Mouse (Mus musculus) intestine, embryonic 16.5 days (tissue): Measurements from ENCODE around the gene Sipa1l1. TPM values are rescaled to one million over a fixed set of nuclear protein-coding genes. Genes with fewer than 3 reads are reported as not detected.

Experiments used
- ATAC-seq: fragments of 200-750 bp; cut with Nextera tagmentation; 2 replicates; pipeline ENCODE4 v1.8.0; 2017; ENCODE audit warnings: moderate TSS enrichment, moderate library complexity
- H3K27ac ChIP-seq: fragments of 300-500 bp; sonication (generic); 2 replicates; pipeline ENCODE4 v1.5.1; 2014; ENCODE audit warnings: mild to moderate bottlenecking, low read length
- H3K27me3 ChIP-seq: fragments of 300-500 bp; sonication (generic); replicated peaks from 2 replicates; pipeline ENCODE4 v1.6.1; 2014; ENCODE audit warnings: low read length, control low read depth, mixed read lengths; ENCODE audit not compliant: control insufficient read depth, insufficient read depth
- H3K36me3 ChIP-seq: fragments of 300-500 bp; sonication (generic); 2 replicates; pipeline ENCODE4 v1.6.1; 2014; ENCODE audit warnings: low read length, control low read depth; ENCODE audit not compliant: control insufficient read depth, insufficient read depth
- H3K4me1 ChIP-seq: fragments of 300-500 bp; sonication (generic); 2 replicates; pipeline ENCODE4 v1.6.1; 2014; ENCODE audit warnings: low read length, control low read depth, mixed read lengths; ENCODE audit not compliant: control insufficient read depth, insufficient read depth
- H3K4me2 ChIP-seq: fragments of 300-500 bp; sonication (generic); 2 replicates; pipeline ENCODE4 v1.6.1; 2014; ENCODE audit warnings: low read depth, low read length, control low read depth
- H3K4me3 ChIP-seq: fragments of 300-500 bp; sonication (generic); 2 replicates; pipeline ENCODE4 v1.5.1; 2014; ENCODE audit warnings: mild to moderate bottlenecking, low read length
- H3K9ac ChIP-seq: fragments of 300-500 bp; sonication (generic); 2 replicates; pipeline ENCODE4 v1.6.1; 2014; ENCODE audit warnings: low read depth, low read length
- H3K9me3 ChIP-seq: fragments of 300-500 bp; sonication (generic); 2 replicates; pipeline ENCODE4 v1.6.1; 2016; ENCODE audit warnings: low read length, control low read depth; ENCODE audit not compliant: control insufficient read depth
- WGBS: fragments of 180-500 bp; shearing (Covaris S2); extraction: QIAGEN DNeasy Blood & Tissue Kit; methylation state at CpG from one replicate; pipeline ENCODE4 v1.1.7; 2014; 5-methylcytosine and 5-hydroxymethylcytosine counted together
- polyA plus RNA-seq: library from polyadenylated mRNA; unstranded; fragments of >200 nt; fragmentation: Nextera tagmentation; extraction: Ambion mirVana; gene quantifications from 2 replicates; pipeline ENCODE4 v1.2.1, GENCODE M21; 2015

The Sipa1l1 gene
- polyA plus RNA-seq, 1 experiment from 2014 or later = 21.2 TPM

GRCm38 (mm10) chr12:82265335-82266274 is 96.5 kb downstream of the Sipa1l1 start:
- ATAC-seq = 0 out of 2 replicates have a peak, but pooled peaks have one; percentile 38
- Histone ChIP-seq H3K36me3 (no peaks in the 10 kb centered on the region), H3K4me3 (no peak overlapping the region), H3K4me2 (no peak overlapping the region), H3K9me3 (no peaks in the 10 kb centered on the region), H3K4me1 (peaks cover 5% of the 10 kb centered on the region; the same call in 1 of the 2 replicates), H3K27ac (peak overlapping the region; percentile 9; the same call in 1 of the 2 replicates), H3K9ac (no peak overlapping the region), H3K27me3 (no peaks in the 10 kb centered on the region)
- WGBS = 82% methylated on average over 9 of the region's 9 CpGs

GRCm38 (mm10) chr12:82271447-82271846 is 102.3 kb downstream of the Sipa1l1 start:
- H3K27me3 ChIP-seq = no peaks in the 10 kb centered on the region
- 88% methylated on average over 3 of the region's 3 CpGs for WGBS

GRCm38 (mm10) chr12:82273503-82273902 is 104.4 kb downstream of the Sipa1l1 start:
- no peaks in the 10 kb centered on the region for H3K27me3 ChIP-seq
- H3K9ac ChIP-seq = no peak overlapping the region
- WGBS = 69% methylated on average over 3 of the region's 3 CpGs
- no peak overlapping the region for H3K4me2 ChIP-seq
- ATAC-seq = no peak
- H3K4me1 ChIP-seq = peaks cover 3% of the 10 kb centered on the region; the same call in 1 of the 2 replicates
- H3K9me3 ChIP-seq = no peaks in the 10 kb centered on the region
- no peak overlapping the region for H3K27ac ChIP-seq
- no peaks in the 10 kb centered on the region for H3K36me3 ChIP-seq
- H3K4me3 ChIP-seq = no peak overlapping the region

More at GRCm38 (mm10) chr12:82271447-82271846, 102.3 kb downstream of the Sipa1l1 start:
- H3K27ac ChIP-seq = no peak overlapping the region
- no peak overlapping the region for H3K4me2 ChIP-seq
- H3K36me3 ChIP-seq = no peaks in the 10 kb centered on the region
- no peak overlapping the region for H3K4me3 ChIP-seq
- no peak for ATAC-seq
- H3K9ac ChIP-seq = no peak overlapping the region
- H3K4me1 ChIP-seq = peaks cover 3% of the 10 kb centered on the region; the same call in 1 of the 2 replicates
- no peaks in the 10 kb centered on the region for H3K9me3 ChIP-seq

- no peaks in the 10 kb centered on the region for H3K27me3 ChIP-seq
- 72% methylated on average over 5 of the region's 5 CpGs for WGBS
- H3K4me3 ChIP-seq = no peak overlapping the region
- H3K4me1 ChIP-seq = peaks cover 3% of the 10 kb centered on the region; the same call in 1 of the 2 replicates
- no peak for ATAC-seq
- no peaks in the 10 kb centered on the region for H3K9me3 ChIP-seq
- no peak overlapping the region for H3K27ac ChIP-seq
- H3K9ac ChIP-seq = no peak overlapping the region
- H3K4me2 ChIP-seq = no peak overlapping the region
- no peaks in the 10 kb centered on the region for H3K36me3 ChIP-seq
These were observed 105.5 kb downstream of the Sipa1l1 start for GRCm38 (mm10) chr12:82274576-82274975.

- Histone ChIP-seq H3K27ac (no peak overlapping the region), H3K4me3 (no peak overlapping the region), H3K9me3 (no peaks in the 10 kb centered on the region), H3K4me2 (no peak overlapping the region), H3K4me1 (peaks cover 3% of the 10 kb centered on the region; the same call in 1 of the 2 replicates), H3K9ac (no peak overlapping the region), H3K36me3 (no peaks in the 10 kb centered on the region), H3K27me3 (no peaks in the 10 kb centered on the region)
- WGBS = 53% methylated on average over 5 of the region's 5 CpGs
- no peak for ATAC-seq
These were observed 106.6 kb downstream of the Sipa1l1 start for GRCm38 (mm10) chr12:82275767-82276166.

- Histone ChIP-seq H3K4me1 (peaks cover 3% of the 10 kb centered on the region; the same call in 1 of the 2 replicates), H3K4me2 (no peak overlapping the region), H3K4me3 (no peak overlapping the region), H3K9me3 (no peaks in the 10 kb centered on the region), H3K27me3 (no peaks in the 10 kb centered on the region), H3K27ac (no peak overlapping the region), H3K36me3 (no peaks in the 10 kb centered on the region), H3K9ac (no peak overlapping the region)
- 90% methylated on average over 1 of the region's 1 CpGs for WGBS
- ATAC-seq = no peak
These were observed 107.5 kb downstream of the Sipa1l1 start for GRCm38 (mm10) chr12:82276591-82276990.

- no peak overlapping the region for H3K4me3 ChIP-seq
- no peaks in the 10 kb centered on the region for H3K36me3 ChIP-seq
- peak; percentile 70 for ATAC-seq
- no peak overlapping the region for H3K27ac ChIP-seq
- no peak overlapping the region for H3K4me2 ChIP-seq
- WGBS = 72% methylated on average over 5 of the region's 5 CpGs
- 0 out of 2 replicates have a peak, but pooled peaks cover 6% of the 10 kb centered on the region for H3K4me1 ChIP-seq
- H3K27me3 ChIP-seq = no peaks in the 10 kb centered on the region
- H3K9me3 ChIP-seq = no peaks in the 10 kb centered on the region
- H3K9ac ChIP-seq = no peak overlapping the region
These were observed 115.5 kb downstream of the Sipa1l1 start for GRCm38 (mm10) chr12:82284617-82285016.

GRCm38 (mm10) chr12:82285018-82285417 is 115.9 kb downstream of the Sipa1l1 start:
- Histone ChIP-seq H3K36me3 (no peaks in the 10 kb centered on the region), H3K4me2 (no peak overlapping the region), H3K4me1 (0 out of 2 replicates have a peak, but pooled peaks cover 6% of the 10 kb centered on the region), H3K9ac (no peak overlapping the region), H3K27me3 (no peaks in the 10 kb centered on the region), H3K27ac (no peak overlapping the region), H3K4me3 (no peak overlapping the region), H3K9me3 (no peaks in the 10 kb centered on the region)
- ATAC-seq = peak; percentile 18; the same call in 1 of the 2 replicates
- WGBS = 88% methylated on average over 2 of the region's 2 CpGs

GRCm38 (mm10) chr12:82286068-82286467 is 116.9 kb downstream of the Sipa1l1 start:
- Histone ChIP-seq H3K9me3 (no peaks in the 10 kb centered on the region), H3K27ac (no peak overlapping the region), H3K36me3 (no peaks in the 10 kb centered on the region), H3K4me1 (0 out of 2 replicates have a peak, but pooled peaks cover 6% of the 10 kb centered on the region), H3K27me3 (no peaks in the 10 kb centered on the region), H3K9ac (no peak overlapping the region), H3K4me3 (no peak overlapping the region), H3K4me2 (no peak overlapping the region)
- WGBS = 57% methylated on average over 6 of the region's 6 CpGs
- no peak for ATAC-seq
